ENCODE assay signal across 7 mouse cellular contexts in genomic region chr8:3671980-3672491, GRCm38 (mm10). TPM values are rescaled to one million over a fixed set of nuclear protein-coding genes. Genes with fewer than 3 reads are reported as not detected.
DNase-seq lines count a peak whose midpoint lies in the region; ATAC-seq and TF ChIP-seq lines count a peak whose summit lies in the region.

TSS of gene Fcor (minus strand) at chr8:3672362.

- H3K4me3 ChIP-seq in intestine, postnatal 0 days (ENCODE audit: low read depth, low read length) = peak within 1 kb of the TSS; percentile 48
- H3K4me3 ChIP-seq in midbrain, embryonic 12.5 days = peak within 1 kb of the TSS; percentile 51

- ATAC-seq in intestine, postnatal 0 days = peak; percentile 72
- peak; percentile 81 for ATAC-seq in midbrain, embryonic 12.5 days (ENCODE audit: low FRiP score, low read depth)

- peak; percentile 94 for TF ChIP-seq CTCF in intestine, postnatal 0 days (IDR thresholded peaks at IDR 0.05; ENCODE audit: low read depth)

- H3K9ac ChIP-seq in intestine, postnatal 0 days (ENCODE audit: low read depth, low read length) = peak within 1 kb of the TSS; percentile 35
- H3K9ac ChIP-seq in midbrain, embryonic 12.5 days (replicated peaks) = peak within 1 kb of the TSS; percentile 66

- no peak within 1 kb of the TSS for H3K27ac ChIP-seq in intestine, postnatal 0 days (ENCODE audit: low read depth, low read length)
- H3K27ac ChIP-seq in midbrain, embryonic 12.5 days (replicated peaks) = peak within 1 kb of the TSS; percentile 63

- H3K4me1 ChIP-seq in intestine, postnatal 0 days (replicated peaks; ENCODE audit: control insufficient read depth, insufficient read depth, low read length) = no peaks in the 10 kb centered on the region
- H3K4me1 ChIP-seq in midbrain, embryonic 12.5 days = peaks cover 6% of the 10 kb centered on the region; the same call in 1 of the 2 replicates

- H3K36me3 ChIP-seq in intestine, postnatal 0 days (ENCODE audit: control insufficient read depth, insufficient read depth) = no peaks in the 10 kb centered on the region
- H3K36me3 ChIP-seq in midbrain, embryonic 12.5 days = no peaks in the 10 kb centered on the region

- DNase-seq in adrenal gland, adult 8-10 months = peak; percentile 68
- DNase-seq in embryo, embryonic 9.5 days (ENCODE audit: extremely low spot score) = peak; percentile 89
- no peak for DNase-seq in gonadal fat pad, adult 2 months (ENCODE audit: low read depth)
- DNase-seq in left cerebral cortex, postnatal 4 days = peak; percentile 88
- peak; percentile 64 for DNase-seq in spleen, adult 12 weeks (ENCODE audit: low spot score)

- H3K27me3 ChIP-seq in intestine, postnatal 0 days (replicated peaks; ENCODE audit: control insufficient read depth, insufficient read depth, low read length) = no peaks in the 10 kb centered on the region
- no peaks in the 10 kb centered on the region for H3K27me3 ChIP-seq in midbrain, embryonic 12.5 days

- intact Hi-C loops in left cerebral cortex, postnatal 4 days (cut with DNase I) = loop anchor here (10.0 kb wide), 2 partner anchors 107 to 207 kb away; partner anchors contain the start of genes C330021F23Rik and Pex11g

- peak within 1 kb of the TSS; percentile 76 for H3K4me2 ChIP-seq in intestine, postnatal 0 days (replicated peaks; ENCODE audit: low read depth)
- peak within 1 kb of the TSS; percentile 63 for H3K4me2 ChIP-seq in midbrain, embryonic 12.5 days (replicated peaks)

- H3K9me3 ChIP-seq in intestine, postnatal 0 days (ENCODE audit: control insufficient read depth) = no peaks in the 10 kb centered on the region
- no peaks in the 10 kb centered on the region for H3K9me3 ChIP-seq in midbrain, embryonic 12.5 days

- WGBS in intestine, postnatal 0 days = under 1% methylated on average over 23 of the region's 23 CpGs
- WGBS in midbrain, embryonic 12.5 days = under 1% methylated on average over 23 of the region's 23 CpGs

RNA-seq across cellular contexts. Expression of gene Fcor, which starts in this region (rescaled TPM):
- 10 to 100 TPM in 3 of 4 experiments, 1 to 10 TPM in 1; 8.1 to 26.3 (median 22.4) TPM for total RNA-seq in adrenal gland, adult 8-10 months (2022)
- 154 and 266 TPM in 2 replicates for polyA plus RNA-seq in gonadal fat pad, adult 2 months (2012; rRNA removed)
- polyA plus RNA-seq in intestine, postnatal 0 days (2015; fragmentation: Nextera tagmentation; extraction: Ambion mirVana) = 1.5 and 2.8 TPM in 2 replicates
- total RNA-seq in left cerebral cortex, postnatal 4 days (2021) = 10 to 100 TPM; 13.6 to 14.1 TPM
- 7.0 and 7.9 TPM in 2 replicates for polyA plus RNA-seq in midbrain, embryonic 12.5 days (2016; fragmentation: Nextera tagmentation; extraction: Ambion mirVana)

Comparison
In these comparisons a context has a peak if more than half of its experiments do, and no peak if none do; other contexts are left out.
1. RNA of gene Fcor (polyA plus RNA-seq): 154 to 266 TPM in gonadal fat pad, adult 2 months; 7.0 to 7.9 TPM in midbrain, embryonic 12.5 days and 1.5 to 2.8 TPM in intestine, postnatal 0 days; every median in the first group is over 10 times any median in the second.